Mouse (Mus musculus) forebrain, embryonic 14.5 days (tissue): ENCODE results near the gene Rnaseh2a. TPM values are rescaled to one million over a fixed set of nuclear protein-coding genes. Genes with fewer than 3 reads are reported as not detected.

Experiments used
- ATAC-seq: fragments of 200-750 bp; cut with Nextera tagmentation; 2 replicates; pipeline ENCODE4 v1.8.0; 2017; ENCODE audit warnings: mild to moderate bottlenecking, moderate library complexity
- DNase-seq: peaks from one replicate; pipeline ENCODE4 v3.0.0-alpha.2; 2015; ENCODE audit warnings: low spot score
- H3K27ac ChIP-seq: fragments of 300-500 bp; sonication (generic); 2 replicates; pipeline ENCODE4 v1.5.1; 2014; ENCODE audit warnings: low read depth, mild to moderate bottlenecking, control low read depth, low read length, moderate library complexity
- H3K27me3 ChIP-seq: fragments of 300-500 bp; sonication (generic); replicated peaks from 2 replicates; pipeline ENCODE4 v1.6.1; 2014; ENCODE audit warnings: low read length, control low read depth, mixed read lengths; ENCODE audit not compliant: control insufficient read depth, insufficient read depth
- H3K36me3 ChIP-seq: fragments of 300-500 bp; sonication (generic); 2 replicates; pipeline ENCODE4 v1.6.1; 2014; ENCODE audit warnings: low read length, control low read depth; ENCODE audit not compliant: control insufficient read depth, insufficient read depth
- H3K4me1 ChIP-seq: fragments of 300-500 bp; sonication (generic); 2 replicates; pipeline ENCODE4 v1.6.1; 2014; ENCODE audit warnings: antibody characterized with exemption, low read length, control low read depth; ENCODE audit not compliant: control insufficient read depth, insufficient read depth
- H3K4me2 ChIP-seq: fragments of 300-500 bp; sonication (generic); 2 replicates; pipeline ENCODE4 v1.6.1; 2014; ENCODE audit warnings: mild to moderate bottlenecking, control low read depth, low read length
- H3K4me3 ChIP-seq: fragments of 300-500 bp; sonication (generic); 2 replicates; pipeline ENCODE4 v1.5.1; 2014; ENCODE audit warnings: low read depth, low read length, control low read depth
- H3K9ac ChIP-seq: fragments of 300-500 bp; sonication (generic); 2 replicates; pipeline ENCODE4 v1.6.1; 2014; ENCODE audit warnings: mild to moderate bottlenecking, low read length, control low read depth, moderate library complexity
- H3K9me3 ChIP-seq: fragments of 300-500 bp; sonication (generic); replicated peaks from 2 replicates; pipeline ENCODE4 v1.6.1; 2016; ENCODE audit warnings: low read length, control low read depth, mixed read lengths; ENCODE audit not compliant: control insufficient read depth
- WGBS: fragments of 180-500 bp; shearing (Covaris S2); extraction: QIAGEN DNeasy Blood & Tissue Kit; methylation state at CpG from one replicate; pipeline ENCODE4 v1.1.7; 2014; 5-methylcytosine and 5-hydroxymethylcytosine counted together
- polyA plus RNA-seq: library from polyadenylated mRNA; unstranded; fragments of >200 nt; fragmentation: Nextera tagmentation; extraction: Ambion mirVana; gene quantifications from 2 replicates; pipeline ENCODE4 v1.2.1, GENCODE M21; 2014

Gene Rnaseh2a
- polyA plus RNA-seq, 1 experiment from 2014 or later = 111 TPM

- Histone ChIP-seq H3K27me3 (peaks cover 31% of the 10 kb centered on the region), H3K9ac (peak overlapping the region; percentile 77; the same call in 1 of the 2 replicates), H3K4me1 (peaks cover 11% of the 10 kb centered on the region; the same call in 1 of the 2 replicates), H3K4me3 (peak overlapping the region; percentile 67), H3K4me2 (peak overlapping the region; percentile 87), H3K36me3 (no peaks in the 10 kb centered on the region), H3K9me3 (no peaks in the 10 kb centered on the region), H3K27ac (no peak overlapping the region)
- ATAC-seq (peak; percentile 36; the same call in 1 of the 2 replicates), DNase-seq (peak; percentile 70)
- under 1% methylated on average over 11 of the region's 11 CpGs for WGBS
Measured at GRCm38 (mm10) chr8:84945235-84945632, 24.3 kb downstream of the Rnaseh2a start.

DNA sequence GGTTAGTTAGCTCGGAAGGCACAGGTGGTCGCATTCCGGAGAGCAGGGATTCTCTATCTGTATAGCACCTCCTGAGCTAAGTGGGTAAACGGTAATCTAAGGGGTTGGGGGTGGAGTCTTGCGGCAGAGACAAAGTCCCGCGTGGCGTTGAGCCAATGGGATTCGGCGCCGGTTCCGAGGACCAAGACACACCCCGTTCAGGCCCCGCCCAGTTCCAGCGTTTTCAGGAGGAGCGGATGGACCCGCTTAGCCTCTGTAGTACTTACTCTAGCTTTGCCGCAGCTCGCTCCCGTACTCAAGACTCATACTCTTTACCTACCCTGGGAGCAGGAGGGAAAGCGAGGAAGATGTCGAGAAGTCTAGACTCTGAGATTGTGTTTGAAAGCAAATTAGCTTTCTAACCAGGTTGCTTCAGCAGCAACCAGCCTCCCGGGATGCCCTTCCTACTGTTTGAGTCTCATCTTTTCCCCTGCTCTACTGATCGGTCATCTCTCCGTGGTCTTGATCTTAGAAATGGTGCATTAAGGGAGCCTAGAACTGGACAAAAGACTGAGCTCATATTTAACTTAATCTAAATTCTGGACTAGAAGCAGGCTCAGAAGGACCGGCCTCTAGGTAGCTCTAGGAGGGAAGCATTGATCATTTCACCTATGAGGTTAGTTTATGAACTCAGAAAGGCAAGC lies 24.9 kb downstream of the Rnaseh2a start:
- ATAC-seq = peak; percentile 40
- peak overlapping the region; percentile 17; the same call in 1 of the 2 replicates for H3K9ac ChIP-seq
- peak overlapping the region; percentile 18 for H3K4me3 ChIP-seq
- WGBS = 1% methylated on average over 26 of the region's 26 CpGs
- peaks cover 25% of the 10 kb centered on the region for H3K27me3 ChIP-seq
- peaks cover 11% of the 10 kb centered on the region; the same call in 1 of the 2 replicates for H3K4me1 ChIP-seq
- DNase-seq = peak; percentile 78
- no peaks in the 10 kb centered on the region for H3K9me3 ChIP-seq
- H3K4me2 ChIP-seq = peak overlapping the region; percentile 87
- no peak overlapping the region for H3K27ac ChIP-seq
- no peaks in the 10 kb centered on the region for H3K36me3 ChIP-seq

- H3K9ac ChIP-seq = no peak overlapping the region
- ATAC-seq = no peak
- 0 out of 2 replicates have a peak overlapping the region, but pooled peaks have one; percentile 18 for H3K4me3 ChIP-seq
- no peak overlapping the region for H3K27ac ChIP-seq
- 16% methylated on average over 4 of the region's 4 CpGs for WGBS
- DNase-seq = no peak
- no peak overlapping the region for H3K4me2 ChIP-seq
- peaks cover 11% of the 10 kb centered on the region; the same call in 1 of the 2 replicates for H3K4me1 ChIP-seq
- H3K36me3 ChIP-seq = no peaks in the 10 kb centered on the region
- H3K9me3 ChIP-seq = no peaks in the 10 kb centered on the region
- H3K27me3 ChIP-seq = peaks cover 25% of the 10 kb centered on the region
Measured at GRCm38 (mm10) chr8:84943699-84944098, 25.9 kb downstream of the Rnaseh2a start.

DNA sequence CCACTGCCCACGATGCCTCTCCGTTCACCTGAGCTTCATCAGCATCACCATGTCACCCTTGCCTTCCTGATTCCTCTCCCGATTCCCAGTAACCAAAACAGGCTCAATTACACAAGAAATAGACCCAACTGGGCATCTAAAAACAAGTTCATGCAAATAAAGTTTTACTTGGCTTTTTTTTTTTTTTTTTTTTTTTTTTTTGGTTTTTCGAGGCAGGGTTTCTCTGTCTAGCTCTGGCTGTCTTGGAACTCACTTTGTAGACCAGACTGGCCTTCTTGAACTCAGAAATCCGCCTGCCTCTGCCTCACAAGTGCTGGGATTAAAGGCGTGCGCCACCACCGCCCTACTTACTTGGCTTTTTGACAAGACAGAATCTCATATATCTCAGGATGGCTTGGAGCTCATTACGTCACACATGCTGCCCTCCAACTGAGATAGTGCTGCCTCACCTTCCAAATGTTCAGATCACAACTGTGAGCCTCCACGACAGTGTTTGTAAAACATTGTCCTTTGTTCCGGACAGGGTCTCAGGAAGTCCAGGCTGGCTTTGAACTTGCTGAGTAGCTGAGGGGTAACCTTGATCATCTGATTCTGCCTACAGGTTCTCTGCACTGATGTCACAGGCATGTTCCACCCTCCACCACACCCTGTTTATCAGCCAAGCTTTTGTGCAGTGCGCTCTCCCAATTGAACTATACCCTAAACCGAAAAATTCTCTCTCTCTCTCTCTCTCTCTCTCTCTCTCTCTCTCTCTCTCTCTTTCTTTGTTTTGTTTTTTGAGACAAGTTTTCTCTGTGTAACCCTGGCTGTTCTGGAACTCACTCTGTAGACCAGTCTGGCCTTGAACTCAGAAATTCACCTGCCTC lies 31.7 kb downstream of the Rnaseh2a start:
- ATAC-seq = no peak
- H3K27ac ChIP-seq = 0 out of 2 replicates have a peak overlapping the region, but pooled peaks have one; percentile 27
- 63% methylated on average over 13 of the region's 13 CpGs for WGBS
- peaks cover 28% of the 10 kb centered on the region for H3K4me1 ChIP-seq
- no peaks in the 10 kb centered on the region for H3K27me3 ChIP-seq
- no peak for DNase-seq
- H3K36me3 ChIP-seq = 0 out of 2 replicates have a peak, but pooled peaks cover 1% of the 10 kb centered on the region
- peak overlapping the region; percentile 93 for H3K9ac ChIP-seq
- H3K9me3 ChIP-seq = no peaks in the 10 kb centered on the region
- H3K4me2 ChIP-seq = peak overlapping the region; percentile 80
- peak overlapping the region; percentile 83 for H3K4me3 ChIP-seq

DNA sequence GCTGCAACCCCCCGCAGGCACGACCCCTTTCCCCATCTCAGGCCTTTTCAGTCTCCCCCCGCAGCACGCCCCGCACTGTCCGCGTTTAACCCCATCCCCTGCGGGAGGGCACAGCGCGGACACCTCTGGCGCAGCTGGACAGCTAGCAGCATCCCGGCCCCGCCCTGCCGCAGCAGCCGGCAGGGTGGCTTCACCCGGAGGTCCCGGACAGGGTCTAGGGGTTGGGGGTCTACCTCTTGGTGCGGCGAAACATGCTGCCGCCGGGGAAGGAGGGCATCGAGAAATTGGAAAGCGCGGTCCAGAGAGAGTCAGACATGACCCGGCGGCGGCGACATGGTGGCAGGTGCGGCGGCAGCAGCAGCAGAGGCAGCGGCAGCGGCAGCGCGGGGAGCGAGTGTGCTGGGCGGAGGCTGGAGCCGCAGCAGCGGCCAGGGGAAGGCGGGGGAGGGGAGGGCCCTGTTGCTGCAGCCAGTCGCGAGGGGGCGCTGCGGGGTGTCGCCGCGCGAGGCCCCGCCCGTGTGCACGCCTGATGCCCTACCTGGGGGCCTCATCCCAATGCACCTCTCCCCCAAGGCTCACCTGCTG lies 32.5 kb downstream of the Rnaseh2a start, which contains the start of gene Mast1:
Gene Mast1 (minus strand): TSS at position 398 of the 585 bp plus-strand sequence.
- Histone ChIP-seq H3K27me3 (no peaks in the 10 kb centered on the region), H3K36me3 (peaks cover 5% of the 10 kb centered on the region; the same call in 1 of the 2 replicates), H3K4me1 (peaks cover 28% of the 10 kb centered on the region), H3K27ac (peak within 1 kb of the TSS; percentile 89), H3K9ac (peak within 1 kb of the TSS; percentile 93), H3K4me3 (peak within 1 kb of the TSS; percentile 83), H3K4me2 (peak within 1 kb of the TSS; percentile 80), H3K9me3 (no peaks in the 10 kb centered on the region)
- peak; percentile 84 for DNase-seq
- ATAC-seq = peak; percentile 73
- WGBS = 1% methylated on average over 42 of the region's 50 CpGs

DNA sequence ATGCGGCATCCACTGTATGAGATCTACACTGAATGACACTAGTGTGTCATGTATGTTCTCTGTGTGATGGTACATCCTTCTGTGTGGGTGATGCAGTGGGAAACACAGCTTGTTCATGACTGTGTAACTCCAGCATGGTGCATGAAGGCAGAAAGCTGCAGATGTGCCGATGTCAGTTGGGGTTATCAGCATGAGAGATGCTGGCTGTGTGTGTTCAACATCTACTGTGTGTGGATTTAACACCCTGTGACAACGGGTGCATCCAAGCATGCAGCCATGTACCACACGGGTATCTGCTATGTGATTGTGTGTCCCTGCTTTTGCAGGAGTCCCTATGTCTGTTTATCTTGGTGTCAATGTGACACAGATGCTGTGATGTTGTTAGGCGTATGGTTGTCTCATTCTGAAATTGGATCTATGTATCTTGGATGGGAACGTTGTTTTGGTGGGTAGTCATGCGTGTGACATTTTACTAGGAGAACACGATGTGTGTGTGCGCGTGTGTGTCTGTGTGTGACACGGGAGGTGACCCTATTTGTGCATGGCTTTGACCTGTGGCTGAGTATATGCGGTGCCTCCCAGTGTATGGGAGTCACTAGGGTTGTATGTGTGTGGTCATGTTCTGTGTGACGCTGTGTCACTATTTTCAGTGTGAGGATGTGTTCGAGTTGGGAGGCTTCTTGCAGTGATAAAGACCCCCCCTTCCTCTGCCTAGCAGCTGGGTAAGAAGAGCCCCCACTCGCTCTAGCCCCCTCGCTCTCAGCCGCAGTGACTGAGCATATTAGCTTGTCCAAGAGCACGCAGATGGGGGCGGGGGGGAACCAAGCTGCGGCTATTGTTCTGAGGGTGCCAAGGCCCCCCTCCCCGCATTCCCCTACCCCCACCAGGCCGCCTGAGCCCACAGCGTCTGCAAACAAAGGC lies 33.3 kb downstream of the Rnaseh2a start:
- no peaks in the 10 kb centered on the region for H3K9me3 ChIP-seq
- peak overlapping the region; percentile 89 for H3K27ac ChIP-seq
- peaks cover 28% of the 10 kb centered on the region for H3K4me1 ChIP-seq
- H3K4me3 ChIP-seq = peak overlapping the region; percentile 83
- H3K27me3 ChIP-seq = no peaks in the 10 kb centered on the region
- H3K9ac ChIP-seq = peak overlapping the region; percentile 93
- H3K4me2 ChIP-seq = peak overlapping the region; percentile 80
- H3K36me3 ChIP-seq = peaks cover 9% of the 10 kb centered on the region; the same call in 1 of the 2 replicates
- peak; percentile 40 for ATAC-seq
- peak; percentile 54 for DNase-seq
- WGBS = 17% methylated on average over 23 of the region's 23 CpGs

- Histone ChIP-seq H3K9ac (peak overlapping the region; percentile 93; the same call in 1 of the 2 replicates), H3K27ac (peak overlapping the region; percentile 89; the same call in 1 of the 2 replicates), H3K4me2 (peak overlapping the region; percentile 80), H3K36me3 (peaks cover 13% of the 10 kb centered on the region), H3K4me3 (peak overlapping the region; percentile 83), H3K9me3 (no peaks in the 10 kb centered on the region), H3K27me3 (no peaks in the 10 kb centered on the region), H3K4me1 (peaks cover 28% of the 10 kb centered on the region)
- 11% methylated on average over 14 of the region's 14 CpGs for WGBS
- ATAC-seq (no peak), DNase-seq (peak; percentile 16)
Measured at GRCm38 (mm10) chr8:84935489-84935888, 34.1 kb downstream of the Rnaseh2a start.
